Mouse (Mus musculus): Measurements from ENCODE around the gene Tmem161a. TPM values are rescaled to one million over a fixed set of nuclear protein-coding genes. Genes with fewer than 3 reads are reported as not detected.

The Tmem161a gene
- polyA plus RNA-seq, 1 experiment from 2014 or later = 46.4 TPM

DNA sequence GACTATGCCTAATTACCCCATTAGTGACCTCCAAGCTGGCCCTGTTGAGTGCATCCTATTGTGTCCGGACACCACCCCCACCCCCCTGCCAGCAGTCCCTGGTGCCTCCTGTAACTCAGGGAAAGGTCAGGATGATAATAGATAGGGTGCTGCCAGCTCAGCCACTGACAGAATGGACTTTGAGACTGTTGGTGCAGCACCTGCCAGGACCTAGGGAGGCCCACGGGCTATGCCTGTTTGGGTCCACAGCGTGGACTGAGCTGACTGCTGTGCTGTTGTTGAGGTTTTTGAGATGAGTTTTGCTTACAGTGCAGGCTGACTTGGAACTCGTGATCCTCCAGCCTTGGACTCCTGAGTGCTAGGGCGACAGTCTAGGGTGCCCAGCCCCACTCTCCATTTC is 21.1 kb downstream of the Tmem161a start:
- WGBS = 66% methylated on average over 2 of the region's 5 CpGs
- Histone ChIP-seq H3K4me3 (ENCODE audit: low read depth, low read length) (no peak overlapping the region), H3K27ac (replicated peaks; ENCODE audit: low read depth, low read length) (no peak overlapping the region)

DNA sequence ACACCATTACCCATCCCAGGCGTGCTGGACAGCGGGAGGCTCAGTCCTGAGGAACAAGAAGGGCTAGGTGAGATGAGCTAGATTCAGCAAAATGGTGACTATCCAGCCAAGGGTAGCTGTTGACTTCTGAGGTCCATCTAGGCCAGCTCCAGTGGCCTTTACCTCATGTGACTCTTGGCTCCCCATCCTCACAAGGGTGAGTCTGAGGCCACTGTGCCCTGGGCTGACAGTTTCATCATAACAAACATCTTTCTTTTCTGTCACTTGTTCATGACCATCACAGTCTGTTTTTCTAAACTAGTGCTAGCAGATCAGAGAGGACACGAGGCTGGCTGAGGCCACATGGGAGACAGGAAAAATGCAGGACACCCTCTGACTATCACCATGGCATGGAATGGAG is 22.0 kb downstream of the Tmem161a start:
- WGBS = 76% methylated on average over 3 of the region's 3 CpGs
- no peaks in the 10 kb centered on the region for H3K27me3 ChIP-seq (replicated peaks; ENCODE audit: control insufficient read depth, insufficient read depth, low read length)
- DNase-seq (ENCODE audit: low spot score) = no peak
- no peak overlapping the region for H3K27ac ChIP-seq (replicated peaks; ENCODE audit: low read depth, low read length)
- no peak overlapping the region for H3K9ac ChIP-seq (ENCODE audit: low read depth, low read length)
- no peak overlapping the region for H3K4me2 ChIP-seq (ENCODE audit: low read depth, low read length)
- no peaks in the 10 kb centered on the region for H3K36me3 ChIP-seq (ENCODE audit: control insufficient read depth, insufficient read depth, low read length)
- no peaks in the 10 kb centered on the region for H3K9me3 ChIP-seq (ENCODE audit: control insufficient read depth, low read length)
- ATAC-seq (ENCODE audit: low read depth) = no peak
- no peaks in the 10 kb centered on the region for H3K4me1 ChIP-seq (ENCODE audit: control insufficient read depth, insufficient read depth, low read length)
- no peak overlapping the region for H3K4me3 ChIP-seq (ENCODE audit: low read depth, low read length)

More for the DNA sequence above, 21.1 kb downstream of the Tmem161a start:
- Histone ChIP-seq H3K36me3 (ENCODE audit: control insufficient read depth, insufficient read depth, low read length) (no peaks in the 10 kb centered on the region), H3K4me2 (ENCODE audit: low read depth, low read length) (no peak overlapping the region), H3K9me3 (ENCODE audit: control insufficient read depth, low read length) (no peaks in the 10 kb centered on the region), H3K4me1 (ENCODE audit: control insufficient read depth, insufficient read depth, low read length) (no peaks in the 10 kb centered on the region), H3K9ac (ENCODE audit: low read depth, low read length) (no peak overlapping the region), H3K27me3 (replicated peaks; ENCODE audit: control insufficient read depth, insufficient read depth, low read length) (no peaks in the 10 kb centered on the region)
- no peak for DNase-seq (ENCODE audit: low spot score)
- ATAC-seq (ENCODE audit: low read depth) = no peak

DNA sequence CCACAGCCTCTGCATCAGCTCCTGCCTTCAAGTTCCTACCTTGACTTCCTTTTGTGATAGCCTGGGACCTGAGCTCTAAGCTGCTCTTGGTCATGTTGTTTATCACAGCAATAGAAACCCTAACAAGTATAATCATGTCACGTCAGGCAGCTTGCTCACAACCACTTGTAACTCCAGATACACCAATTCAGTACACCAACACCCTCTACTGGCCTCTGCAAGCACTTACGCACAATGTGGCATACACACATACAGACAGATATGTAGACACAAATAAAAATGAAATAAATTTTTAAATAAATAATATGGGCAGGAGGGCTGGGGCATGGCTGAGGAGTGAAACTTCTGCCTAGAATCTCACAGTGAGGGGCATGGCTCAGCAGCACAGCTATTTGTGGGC is 23.6 kb downstream of the Tmem161a start:
- Histone ChIP-seq H3K9ac (ENCODE audit: low read depth, low read length) (no peak overlapping the region), H3K9me3 (ENCODE audit: control insufficient read depth, low read length) (no peaks in the 10 kb centered on the region), H3K27ac (replicated peaks; ENCODE audit: low read depth, low read length) (no peak overlapping the region), H3K27me3 (replicated peaks; ENCODE audit: control insufficient read depth, insufficient read depth, low read length) (no peaks in the 10 kb centered on the region), H3K4me1 (ENCODE audit: control insufficient read depth, insufficient read depth, low read length) (no peaks in the 10 kb centered on the region), H3K36me3 (ENCODE audit: control insufficient read depth, insufficient read depth, low read length) (no peaks in the 10 kb centered on the region), H3K4me2 (ENCODE audit: low read depth, low read length) (no peak overlapping the region), H3K4me3 (ENCODE audit: low read depth, low read length) (no peak overlapping the region)
- DNase-seq (ENCODE audit: low spot score) = no peak
- WGBS = 77% methylated on average over 2 of the region's 2 CpGs
- ATAC-seq (ENCODE audit: low read depth) = no peak

DNA sequence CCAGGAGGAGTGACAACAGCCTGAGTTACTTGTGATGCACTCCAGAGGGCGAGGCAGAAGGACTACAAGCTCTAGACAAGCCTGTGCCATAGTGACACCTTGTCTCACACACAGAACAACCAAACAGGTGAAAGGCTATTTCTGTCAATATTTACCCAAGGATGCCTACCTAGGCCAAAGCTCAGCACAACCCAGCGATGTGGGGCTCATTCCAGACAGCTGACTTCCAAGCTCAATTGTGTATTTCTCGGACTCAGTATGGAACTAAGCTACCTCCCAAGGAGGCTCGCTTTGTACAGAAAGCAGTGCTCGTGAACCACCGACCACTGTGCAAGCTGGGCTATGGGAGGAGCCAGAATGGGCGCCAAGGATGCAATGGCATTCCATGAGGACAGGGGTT is 25.4 kb downstream of the Tmem161a start:
- Histone ChIP-seq H3K27me3 (replicated peaks; ENCODE audit: control insufficient read depth, insufficient read depth, low read length) (no peaks in the 10 kb centered on the region), H3K9ac (ENCODE audit: low read depth, low read length) (no peak overlapping the region), H3K36me3 (ENCODE audit: control insufficient read depth, insufficient read depth, low read length) (no peaks in the 10 kb centered on the region), H3K4me1 (ENCODE audit: control insufficient read depth, insufficient read depth, low read length) (no peaks in the 10 kb centered on the region), H3K9me3 (ENCODE audit: control insufficient read depth, low read length) (no peaks in the 10 kb centered on the region), H3K4me2 (ENCODE audit: low read depth, low read length) (no peak overlapping the region), H3K27ac (replicated peaks; ENCODE audit: low read depth, low read length) (no peak overlapping the region), H3K4me3 (ENCODE audit: low read depth, low read length) (no peak overlapping the region)
- ATAC-seq (ENCODE audit: low read depth) (no peak), DNase-seq (ENCODE audit: low spot score) (no peak)
- WGBS = 51% methylated on average over 7 of the region's 7 CpGs

DNA sequence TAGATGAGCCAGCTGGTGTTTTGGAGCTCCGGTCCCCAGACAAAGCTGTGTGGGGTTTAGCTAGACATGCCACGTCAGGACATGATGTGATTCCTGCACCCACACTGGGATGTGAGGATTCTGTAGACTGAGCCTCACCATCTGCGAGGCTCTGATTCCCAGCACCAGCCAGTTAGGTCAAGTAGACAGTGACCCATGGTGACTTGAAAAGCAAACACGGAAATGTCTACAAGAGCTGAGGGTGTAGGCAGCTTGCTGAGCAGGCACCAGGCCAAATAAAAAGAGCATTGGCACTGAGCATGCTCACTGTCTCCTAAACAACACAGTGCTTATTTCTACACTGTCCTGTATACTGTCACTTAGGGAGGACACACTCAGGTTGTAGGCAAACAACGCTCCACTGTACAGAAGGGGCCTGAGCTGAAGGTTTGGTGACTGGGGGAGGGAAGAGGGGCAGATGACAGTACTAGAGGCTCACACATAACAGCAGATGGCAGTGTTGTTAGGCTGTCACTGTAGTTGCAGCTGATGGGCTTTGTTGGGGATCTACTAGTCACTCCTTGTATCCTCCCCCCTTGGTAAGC is 28.0 kb downstream of the Tmem161a start:
- Histone ChIP-seq H3K36me3 (ENCODE audit: control insufficient read depth, insufficient read depth, low read length) (no peaks in the 10 kb centered on the region), H3K27me3 (replicated peaks; ENCODE audit: control insufficient read depth, insufficient read depth, low read length) (no peaks in the 10 kb centered on the region), H3K27ac (replicated peaks; ENCODE audit: low read depth, low read length) (no peak overlapping the region), H3K9ac (ENCODE audit: low read depth, low read length) (no peak overlapping the region), H3K4me2 (ENCODE audit: low read depth, low read length) (no peak overlapping the region), H3K4me1 (ENCODE audit: control insufficient read depth, insufficient read depth, low read length) (no peaks in the 10 kb centered on the region), H3K4me3 (ENCODE audit: low read depth, low read length) (no peak overlapping the region), H3K9me3 (ENCODE audit: control insufficient read depth, low read length) (no peaks in the 10 kb centered on the region)
- DNase-seq (ENCODE audit: low spot score) (no peak), ATAC-seq (ENCODE audit: low read depth) (no peak)
- 62% methylated on average over 5 of the region's 5 CpGs for WGBS

DNA sequence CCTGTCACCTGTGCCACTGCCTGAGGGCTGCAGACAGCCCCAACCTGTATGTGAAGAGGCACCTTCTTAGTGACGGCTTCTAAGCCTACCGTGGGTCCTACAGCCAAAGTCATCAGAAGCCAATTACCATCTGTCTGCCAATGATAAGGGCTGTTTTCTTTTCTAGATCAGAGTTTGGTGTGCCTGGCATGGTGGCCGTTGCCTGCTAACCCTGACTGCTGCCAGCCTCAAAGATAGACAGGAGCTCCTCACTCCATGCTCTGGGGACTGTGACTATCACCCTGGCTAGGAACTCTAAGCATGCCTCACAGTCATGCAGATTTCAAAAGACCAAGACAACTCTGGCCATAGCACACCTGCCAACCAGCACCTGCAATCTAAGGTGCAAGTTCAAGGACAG is 29.3 kb downstream of the Tmem161a start:
- no peaks in the 10 kb centered on the region for H3K27me3 ChIP-seq (replicated peaks; ENCODE audit: control insufficient read depth, insufficient read depth, low read length)
- H3K4me2 ChIP-seq (ENCODE audit: low read depth, low read length) = no peak overlapping the region
- WGBS = 81% methylated on average over 3 of the region's 3 CpGs
- H3K4me1 ChIP-seq (ENCODE audit: control insufficient read depth, insufficient read depth, low read length) = no peaks in the 10 kb centered on the region
- ATAC-seq (ENCODE audit: low read depth) (no peak), DNase-seq (ENCODE audit: low spot score) (no peak)
- H3K36me3 ChIP-seq (ENCODE audit: control insufficient read depth, insufficient read depth, low read length) = no peaks in the 10 kb centered on the region
- no peak overlapping the region for H3K27ac ChIP-seq (replicated peaks; ENCODE audit: low read depth, low read length)
- H3K9ac ChIP-seq (ENCODE audit: low read depth, low read length) = no peak overlapping the region
- no peaks in the 10 kb centered on the region for H3K9me3 ChIP-seq (ENCODE audit: control insufficient read depth, low read length)
- no peak overlapping the region for H3K4me3 ChIP-seq (ENCODE audit: low read depth, low read length)

DNA sequence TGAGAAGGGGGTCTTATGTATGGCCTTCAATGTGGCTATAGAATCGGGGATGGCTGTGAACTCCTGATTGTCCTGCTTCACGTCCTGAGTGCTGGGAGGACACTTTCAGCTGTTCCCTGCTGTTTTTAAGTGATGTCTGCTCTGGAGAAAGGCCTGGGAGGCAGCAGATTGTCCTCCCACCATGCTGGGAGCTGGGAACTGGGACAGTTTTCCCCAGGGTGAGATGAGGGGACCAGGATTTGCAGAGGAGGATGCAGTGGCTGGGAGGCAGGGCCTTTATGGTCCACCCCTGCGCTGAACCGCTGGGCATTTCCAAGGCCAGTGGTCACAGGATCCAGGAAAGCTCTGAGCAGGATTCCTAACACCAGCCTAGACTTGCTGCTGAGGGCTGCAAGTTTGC is 30.9 kb downstream of the Tmem161a start:
- Histone ChIP-seq H3K27ac (replicated peaks; ENCODE audit: low read depth, low read length) (no peak overlapping the region), H3K4me3 (ENCODE audit: low read depth, low read length) (no peak overlapping the region), H3K36me3 (ENCODE audit: control insufficient read depth, insufficient read depth, low read length) (no peaks in the 10 kb centered on the region), H3K4me2 (ENCODE audit: low read depth, low read length) (no peak overlapping the region), H3K27me3 (replicated peaks; ENCODE audit: control insufficient read depth, insufficient read depth, low read length) (no peaks in the 10 kb centered on the region), H3K9ac (ENCODE audit: low read depth, low read length) (no peak overlapping the region), H3K9me3 (ENCODE audit: control insufficient read depth, low read length) (no peaks in the 10 kb centered on the region), H3K4me1 (ENCODE audit: control insufficient read depth, insufficient read depth, low read length) (no peaks in the 10 kb centered on the region)
- 71% methylated on average over 4 of the region's 4 CpGs for WGBS
- ATAC-seq (ENCODE audit: low read depth) = no peak
- DNase-seq (ENCODE audit: low spot score) = no peak

DNA sequence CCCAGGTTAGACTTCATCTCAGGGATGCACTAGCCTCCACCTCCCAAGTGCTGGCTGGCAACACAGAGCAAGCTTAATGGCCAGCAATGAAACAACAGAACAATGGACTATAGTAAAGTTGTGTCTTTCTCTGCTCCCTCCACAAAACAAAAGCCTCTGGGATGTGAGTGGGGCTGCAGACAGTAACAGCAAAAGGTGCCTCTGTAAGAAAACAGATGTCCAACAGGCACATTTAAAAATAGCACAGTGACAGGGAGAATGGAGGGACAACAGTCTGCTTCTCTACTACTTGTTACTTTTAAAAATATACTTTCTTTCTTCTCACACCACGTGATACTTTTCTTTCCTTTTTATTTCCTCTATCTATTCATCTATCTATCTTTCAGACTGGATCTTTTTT is 32.6 kb downstream of the Tmem161a start:
- DNase-seq (ENCODE audit: low spot score) (no peak), ATAC-seq (ENCODE audit: low read depth) (no peak)
- Histone ChIP-seq H3K9ac (ENCODE audit: low read depth, low read length) (no peak overlapping the region), H3K36me3 (ENCODE audit: control insufficient read depth, insufficient read depth, low read length) (no peaks in the 10 kb centered on the region), H3K27me3 (replicated peaks; ENCODE audit: control insufficient read depth, insufficient read depth, low read length) (no peaks in the 10 kb centered on the region), H3K4me2 (ENCODE audit: low read depth, low read length) (no peak overlapping the region), H3K4me1 (ENCODE audit: control insufficient read depth, insufficient read depth, low read length) (no peaks in the 10 kb centered on the region), H3K27ac (replicated peaks; ENCODE audit: low read depth, low read length) (no peak overlapping the region), H3K9me3 (ENCODE audit: control insufficient read depth, low read length) (no peaks in the 10 kb centered on the region), H3K4me3 (ENCODE audit: low read depth, low read length) (no peak overlapping the region)
- WGBS = 60% methylated on average over 1 of the region's 1 CpGs

DNA sequence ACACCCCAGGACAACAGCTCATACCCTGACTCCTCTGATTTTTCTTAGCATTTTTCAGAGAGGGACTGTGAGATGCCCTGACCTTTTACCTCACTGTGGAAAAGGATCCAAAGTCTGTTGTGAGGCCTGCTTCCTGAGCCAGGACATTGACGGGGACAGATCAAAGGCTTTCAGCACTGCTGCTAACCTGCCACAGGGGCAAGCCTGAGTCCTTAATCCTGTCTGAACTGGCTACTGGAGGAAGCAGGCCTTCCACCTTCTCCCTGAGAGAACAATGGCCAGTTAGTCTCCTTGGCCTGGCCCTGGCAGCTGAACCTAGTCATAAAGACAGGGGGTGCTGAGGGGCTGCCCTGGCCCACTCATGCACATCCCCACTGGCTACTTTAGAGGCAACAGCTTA is 36.0 kb downstream of the Tmem161a start:
- Histone ChIP-seq H3K4me3 (ENCODE audit: low read depth, low read length) (no peak overlapping the region), H3K4me1 (ENCODE audit: control insufficient read depth, insufficient read depth, low read length) (peaks cover 13% of the 10 kb centered on the region; the same call in 1 of the 2 replicates), H3K27me3 (replicated peaks; ENCODE audit: control insufficient read depth, insufficient read depth, low read length) (peaks cover 6% of the 10 kb centered on the region; the same call in 1 of the 2 replicates), H3K27ac (replicated peaks; ENCODE audit: low read depth, low read length) (no peak overlapping the region), H3K9ac (ENCODE audit: low read depth, low read length) (no peak overlapping the region), H3K9me3 (ENCODE audit: control insufficient read depth, low read length) (no peaks in the 10 kb centered on the region), H3K4me2 (ENCODE audit: low read depth, low read length) (no peak overlapping the region), H3K36me3 (ENCODE audit: control insufficient read depth, insufficient read depth, low read length) (no peaks in the 10 kb centered on the region)
- DNase-seq (ENCODE audit: low spot score) (no peak), ATAC-seq (ENCODE audit: low read depth) (no peak)
- 40% methylated on average over 1 of the region's 1 CpGs for WGBS
